Mouse (Mus musculus) bone marrow, adult 2 months (tissue): ENCODE measurements at regions not wholly inside any gene's neighbourhood (a gene's known extent, or its start where the extent isn't known, plus 50 kb on each side); places are given as distances from the start of the nearest gene placed in this dataset.

Source experiments
- H3K27ac ChIP-seq: fragments of 200-500 bp; 2 replicates; pipeline ENCODE4 v1.5.1; 2012; ENCODE audit warnings: low read depth, mild to moderate bottlenecking, control low read depth, inconsistent platforms, low read length; ENCODE audit not compliant: control insufficient read depth, poor library complexity, insufficient read depth
- H3K4me1 ChIP-seq: fragments of 200-500 bp; 2 replicates; pipeline ENCODE4 v1.6.1; 2011; ENCODE audit warnings: low read length; ENCODE audit not compliant: control insufficient read depth, insufficient read depth
- H3K4me3 ChIP-seq: fragments of 200-500 bp; replicated peaks from 2 replicates; pipeline ENCODE3; 2011; ENCODE audit warnings: mild to moderate bottlenecking, low read depth, low read length, control low read depth; ENCODE audit not compliant: control insufficient read depth
- CTCF ChIP-seq: fragments of 200-500 bp; IDR thresholded peaks from 2 replicates; pipeline ENCODE4 v1.5.1; 2011; ENCODE audit warnings: low read length, control low read depth; ENCODE audit not compliant: control insufficient read depth, insufficient read depth
- POLR2A ChIP-seq: fragments of 200-500 bp; IDR thresholded peaks from 2 replicates; pipeline ENCODE4 v1.6.1; 2011; ENCODE audit warnings: low read depth, mild to moderate bottlenecking, control low read depth, low read length, borderline replicate concordance; ENCODE audit not compliant: control insufficient read depth
- WGBS: fragments of 180-500 bp; shearing (Covaris S2); methylation state at CpG from one replicate; pipeline ENCODE4 v1.1.7; 2018; 5-methylcytosine and 5-hydroxymethylcytosine counted together

GRCm38 (mm10) chr9:67129095-67129494, 79.9 kb upstream of the Tpm1 start:
- H3K4me3 ChIP-seq, result no peak overlapping the region
- no peak for TF ChIP-seq CTCF
- TF ChIP-seq POLR2A, result no peak
- WGBS, result 87% methylated on average over 3 of the region's 3 CpGs
- no peak overlapping the region for H3K27ac ChIP-seq
- no peaks in the 10 kb centered on the region for H3K4me1 ChIP-seq

GRCm38 (mm10) chr9:67121691-67122090, 72.5 kb upstream of the Tpm1 start:
- no peak overlapping the region for H3K27ac ChIP-seq
- no peaks in the 10 kb centered on the region for H3K4me1 ChIP-seq
- TF ChIP-seq CTCF (no peak), POLR2A (no peak)
- no peak overlapping the region for H3K4me3 ChIP-seq
- 88% methylated on average over 7 of the region's 7 CpGs for WGBS

- Histone ChIP-seq H3K4me1 (no peaks in the 10 kb centered on the region), H3K4me3 (no peak overlapping the region), H3K27ac (no peak overlapping the region)
- 78% methylated on average over 6 of the region's 6 CpGs for WGBS
- no peak for TF ChIP-seq POLR2A
- no peak for TF ChIP-seq CTCF
These were observed 69.9 kb upstream of the Tpm1 start for GRCm38 (mm10) chr9:67118880-67119644.

- WGBS, result 85% methylated on average over 1 of the region's 1 CpGs
These were observed 69.2 kb upstream of the Tpm1 start for GRCm38 (mm10) chr9:67118429-67118828.

GRCm38 (mm10) chr9:67117639-67118038, 68.4 kb upstream of the Tpm1 start:
- WGBS, result 71% methylated on average over 5 of the region's 5 CpGs
- no peak overlapping the region for H3K4me3 ChIP-seq
- TF ChIP-seq POLR2A (no peak), CTCF (no peak)
- no peaks in the 10 kb centered on the region for H3K4me1 ChIP-seq
- H3K27ac ChIP-seq, result no peak overlapping the region

More at GRCm38 (mm10) chr9:67118429-67118828, 69.2 kb upstream of the Tpm1 start:
- TF ChIP-seq POLR2A, result no peak
- no peak for TF ChIP-seq CTCF
- H3K4me1 ChIP-seq, result no peaks in the 10 kb centered on the region
- H3K27ac ChIP-seq, result no peak overlapping the region
- no peak overlapping the region for H3K4me3 ChIP-seq

GRCm38 (mm10) chr9:67115991-67116390, 66.8 kb upstream of the Tpm1 start:
- TF ChIP-seq CTCF (no peak), POLR2A (no peak)
- Histone ChIP-seq H3K4me3 (no peak overlapping the region), H3K4me1 (no peaks in the 10 kb centered on the region), H3K27ac (no peak overlapping the region)
- WGBS, result 67% methylated on average over 2 of the region's 2 CpGs

- H3K4me1 ChIP-seq, result no peaks in the 10 kb centered on the region
- TF ChIP-seq CTCF, result no peak
- no peak for TF ChIP-seq POLR2A
- WGBS, result 85% methylated on average over 5 of the region's 5 CpGs
- no peak overlapping the region for H3K27ac ChIP-seq
- no peak overlapping the region for H3K4me3 ChIP-seq
These were observed 64.9 kb upstream of the Tpm1 start for GRCm38 (mm10) chr9:67114099-67114498.

GRCm38 (mm10) chr9:67111836-67112584, 62.8 kb upstream of the Tpm1 start:
- Histone ChIP-seq H3K4me1 (no peaks in the 10 kb centered on the region), H3K27ac (no peak overlapping the region), H3K4me3 (no peak overlapping the region)
- 75% methylated on average over 4 of the region's 4 CpGs for WGBS
- TF ChIP-seq CTCF (no peak), POLR2A (no peak)
